Mouse (Mus musculus) lung, postnatal 0 days (tissue): ENCODE measurements around the gene Kdm1a. TPM values are rescaled to one million over a fixed set of nuclear protein-coding genes. Genes with fewer than 3 reads are reported as not detected.
A peak's percentile ranks its signal among the peaks of the same experiment; 100 is the strongest.

Source experiments
- ATAC-seq: fragments of 200-750 bp; cut with Nextera tagmentation; 2 replicates; pipeline ENCODE4 v1.8.0; 2017; ENCODE audit warnings: moderate library complexity
- DNase-seq: peaks from one replicate; pipeline ENCODE4 v3.0.0-alpha.2; 2016; ENCODE audit warnings: low spot score
- H3K27ac ChIP-seq: fragments of 300-500 bp; sonication (generic); 2 replicates; pipeline ENCODE4 v1.5.1; 2014; ENCODE audit warnings: antibody characterized with exemption, mild to moderate bottlenecking, low read length, mixed read lengths
- H3K27me3 ChIP-seq: fragments of 300-500 bp; sonication (generic); replicated peaks from 2 replicates; pipeline ENCODE4 v1.6.1; 2014; ENCODE audit warnings: low read length, mixed read lengths; ENCODE audit not compliant: insufficient read depth
- H3K36me3 ChIP-seq: fragments of 300-500 bp; sonication (generic); 2 replicates; pipeline ENCODE4 v1.6.1; 2014; ENCODE audit warnings: low read length, mixed read lengths; ENCODE audit not compliant: insufficient read depth
- H3K4me1 ChIP-seq: fragments of 300-500 bp; sonication (generic); 2 replicates; pipeline ENCODE4 v1.6.1; 2014; ENCODE audit warnings: antibody characterized with exemption, low read depth, low read length, mixed read lengths; ENCODE audit not compliant: insufficient read depth
- H3K4me2 ChIP-seq: fragments of 300-500 bp; sonication (generic); replicated peaks from 2 replicates; pipeline ENCODE4 v1.6.1; 2014; ENCODE audit warnings: low read depth, mild to moderate bottlenecking, low read length, moderate library complexity, mixed read lengths
- H3K4me3 ChIP-seq: fragments of 300-500 bp; sonication (generic); 2 replicates; pipeline ENCODE4 v1.5.1; 2014; ENCODE audit warnings: low read depth, low read length
- H3K9ac ChIP-seq: fragments of 300-500 bp; sonication (generic); replicated peaks from 2 replicates; pipeline ENCODE4 v1.6.1; 2014; ENCODE audit warnings: low read depth, mild to moderate bottlenecking
- H3K9me3 ChIP-seq: fragments of 300-500 bp; sonication (generic); 2 replicates; pipeline ENCODE4 v1.6.1; 2016; ENCODE audit warnings: low read length, mixed read lengths
- CTCF ChIP-seq: IDR thresholded peaks from 2 replicates; pipeline ENCODE4 v1.5.1; 2016; ENCODE audit warnings: antibody characterized with exemption, mild to moderate bottlenecking
- EP300 ChIP-seq: IDR thresholded peaks from 2 replicates; pipeline ENCODE4 v1.6.1; 2016; ENCODE audit warnings: antibody characterized with exemption, mild to moderate bottlenecking, control low read depth
- WGBS: fragments of 180-500 bp; shearing (Covaris S2); extraction: QIAGEN DNeasy Blood & Tissue Kit; methylation state at CpG from one replicate; pipeline ENCODE4 v1.1.7; 2014; 5-methylcytosine and 5-hydroxymethylcytosine counted together
- polyA plus RNA-seq: library from polyadenylated mRNA; unstranded; fragments of >200 nt; fragmentation: Nextera tagmentation; extraction: Ambion mirVana; gene quantifications from 2 replicates; pipeline ENCODE4 v1.2.1, GENCODE M21; 2015

Gene Kdm1a
- polyA plus RNA-seq, 1 experiment from 2014 or later: 21.0 TPM

- H3K9ac ChIP-seq: no peak within 1 kb of the TSS
- TF ChIP-seq CTCF: no peak
- TF ChIP-seq EP300: no peak
- no peak within 1 kb of the TSS for H3K27ac ChIP-seq
- 49% methylated on average over 4 of the region's 4 CpGs for WGBS
- ATAC-seq: no peak
- no peaks in the 10 kb centered on the region for H3K36me3 ChIP-seq
- no peak within 1 kb of the TSS for H3K4me3 ChIP-seq
- no peaks in the 10 kb centered on the region for H3K4me1 ChIP-seq
- no peaks in the 10 kb centered on the region for H3K27me3 ChIP-seq
- peak; percentile 38 for DNase-seq
- H3K4me2 ChIP-seq: no peak within 1 kb of the TSS
- no peaks in the 10 kb centered on the region for H3K9me3 ChIP-seq
Measured at GRCm38 (mm10) chr4:136610387-136610856, 7.9 kb upstream of the Kdm1a start, which contains the start of gene Tex46. Gene Tex46 (plus strand): TSS chr4:136610437.

- H3K36me3 ChIP-seq: no peaks in the 10 kb centered on the region
- no peak overlapping the region for H3K27ac ChIP-seq
- H3K4me3 ChIP-seq: no peak overlapping the region
- DNase-seq: no peak
- H3K4me2 ChIP-seq: no peak overlapping the region
- no peak overlapping the region for H3K9ac ChIP-seq
- WGBS: 84% methylated on average over 19 of the region's 19 CpGs
- H3K9me3 ChIP-seq: no peaks in the 10 kb centered on the region
- TF ChIP-seq CTCF (no peak), EP300 (no peak)
- ATAC-seq: no peak
- H3K27me3 ChIP-seq: no peaks in the 10 kb centered on the region
- H3K4me1 ChIP-seq: peaks cover 3% of the 10 kb centered on the region; the same call in 1 of the 2 replicates
Measured at GRCm38 (mm10) chr4:136605756-136606485, 3.4 kb upstream of the Kdm1a start.

- DNase-seq (peak; percentile 54), ATAC-seq (peak; percentile 67)
- WGBS: under 1% methylated on average over 56 of the region's 68 CpGs
Measured at GRCm38 (mm10) chr4:136602018-136602554, 437 bp downstream of the Kdm1a start.

GRCm38 (mm10) chr4:136601476-136601875 is 1.0 kb downstream of the Kdm1a start:
- H3K4me2 ChIP-seq: peak overlapping the region; percentile 56
- no peak for TF ChIP-seq CTCF
- no peak for TF ChIP-seq EP300
- no peaks in the 10 kb centered on the region for H3K36me3 ChIP-seq
- H3K27ac ChIP-seq: peak overlapping the region; percentile 91
- no peaks in the 10 kb centered on the region for H3K9me3 ChIP-seq
- no peaks in the 10 kb centered on the region for H3K27me3 ChIP-seq
- peak overlapping the region; percentile 88 for H3K4me3 ChIP-seq
- peak; percentile 38 for DNase-seq
- H3K9ac ChIP-seq: peak overlapping the region; percentile 90; the same call in 1 of the 2 replicates
- peaks cover 8% of the 10 kb centered on the region; the same call in 1 of the 2 replicates for H3K4me1 ChIP-seq
- WGBS: 1% methylated on average over 13 of the region's 13 CpGs
- peak; percentile 5 for ATAC-seq

More at GRCm38 (mm10) chr4:136602018-136602554, 437 bp downstream of the Kdm1a start:
- peak overlapping the region; percentile 88 for H3K4me3 ChIP-seq
- peak overlapping the region; percentile 91 for H3K27ac ChIP-seq
- H3K36me3 ChIP-seq: no peaks in the 10 kb centered on the region
- peak overlapping the region; percentile 56 for H3K4me2 ChIP-seq
- H3K27me3 ChIP-seq: no peaks in the 10 kb centered on the region
- peaks cover 8% of the 10 kb centered on the region; the same call in 1 of the 2 replicates for H3K4me1 ChIP-seq
- TF ChIP-seq CTCF (no peak), EP300 (no peak)
- peak overlapping the region; percentile 90 for H3K9ac ChIP-seq
- no peaks in the 10 kb centered on the region for H3K9me3 ChIP-seq

- Histone ChIP-seq H3K27ac (no peak overlapping the region), H3K4me2 (peak overlapping the region; percentile 9; the same call in 1 of the 2 replicates), H3K4me3 (no peak overlapping the region), H3K9me3 (no peaks in the 10 kb centered on the region), H3K36me3 (no peaks in the 10 kb centered on the region), H3K27me3 (no peaks in the 10 kb centered on the region), H3K9ac (no peak overlapping the region), H3K4me1 (peaks cover 8% of the 10 kb centered on the region; the same call in 1 of the 2 replicates)
- TF ChIP-seq CTCF: no peak
- no peak for TF ChIP-seq EP300
- 81% methylated on average over 2 of the region's 2 CpGs for WGBS
- DNase-seq: no peak
- ATAC-seq: no peak
Measured at GRCm38 (mm10) chr4:136600536-136600935, 2.0 kb downstream of the Kdm1a start.

- Histone ChIP-seq H3K9ac (no peak overlapping the region), H3K9me3 (no peaks in the 10 kb centered on the region), H3K4me1 (peaks cover 8% of the 10 kb centered on the region; the same call in 1 of the 2 replicates), H3K4me2 (no peak overlapping the region), H3K27me3 (no peaks in the 10 kb centered on the region), H3K4me3 (no peak overlapping the region), H3K36me3 (no peaks in the 10 kb centered on the region), H3K27ac (no peak overlapping the region)
- WGBS: over 99% methylated on average over 3 of the region's 3 CpGs
- DNase-seq (no peak), ATAC-seq (no peak)
- TF ChIP-seq EP300 (no peak), CTCF (peak; percentile 42)
Measured at GRCm38 (mm10) chr4:136599869-136600268, 2.7 kb downstream of the Kdm1a start.
